Mouse (Mus musculus) limb, embryonic 10.5 days (tissue): ENCODE measurements around the gene Ino80d. TPM values are rescaled to one million over a fixed set of nuclear protein-coding genes. Genes with fewer than 3 reads are reported as not detected.

Experiments
- DNase-seq: peaks from one replicate; pipeline ENCODE4 v3.0.0-alpha.2; 2017; ENCODE audit warnings: low spot score
- H3K27ac ChIP-seq: fragments of 300-500 bp; sonication (generic); 2 replicates; pipeline ENCODE4 v1.5.1; 2016; ENCODE audit warnings: mild to moderate bottlenecking
- H3K27me3 ChIP-seq: fragments of 300-500 bp; sonication (generic); 2 replicates; pipeline ENCODE4 v1.6.1; 2016; ENCODE audit warnings: low read depth, mild to moderate bottlenecking; ENCODE audit not compliant: poor library complexity, severe bottlenecking
- H3K36me3 ChIP-seq: fragments of 300-500 bp; sonication (generic); 2 replicates; pipeline ENCODE4 v1.6.1; 2016; ENCODE audit warnings: mild to moderate bottlenecking, moderate library complexity
- H3K4me1 ChIP-seq: fragments of 300-500 bp; sonication (generic); 2 replicates; pipeline ENCODE4 v1.6.1; 2016
- H3K4me3 ChIP-seq: fragments of 300-500 bp; sonication (generic); 2 replicates; pipeline ENCODE4 v1.5.1; 2016; ENCODE audit warnings: mild to moderate bottlenecking, moderate library complexity
- H3K9me3 ChIP-seq: fragments of 300-500 bp; sonication (generic); replicated peaks from 2 replicates; pipeline ENCODE4 v1.6.1; 2016; ENCODE audit warnings: mild to moderate bottlenecking
- WGBS: fragments of 180-500 bp; shearing (Covaris S2); methylation state at CpG from one replicate; pipeline ENCODE4 v1.1.7; 2016; 5-methylcytosine and 5-hydroxymethylcytosine counted together
- polyA plus RNA-seq: library from polyadenylated mRNA; unstranded; fragments of >200 nt; fragmentation: Nextera tagmentation; extraction: Ambion mirVana; gene quantifications from 2 replicates; pipeline ENCODE4 v1.2.1, GENCODE M21; 2016

Gene Ino80d
- polyA plus RNA-seq, 1 experiment from 2014 or later: 11.2 TPM

DNA sequence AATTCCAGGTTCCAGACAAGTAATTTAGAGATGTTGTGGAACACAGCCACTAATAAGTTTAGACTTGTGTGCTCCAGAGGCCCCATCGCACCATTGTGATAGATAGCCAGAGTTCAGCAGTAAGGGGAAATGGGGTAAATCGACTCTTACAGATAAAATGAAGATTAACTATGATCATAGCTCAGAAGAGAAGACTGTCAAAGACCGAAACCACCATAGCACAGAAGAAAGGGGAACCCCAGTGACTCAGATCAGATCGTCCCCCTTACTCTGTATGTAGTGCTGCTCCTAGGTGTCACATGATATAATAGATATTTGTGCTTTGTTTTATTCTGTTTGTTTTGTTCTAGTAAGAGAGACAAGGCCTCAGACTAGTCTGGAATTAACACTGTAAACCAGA, 5.2 kb upstream of the Ino80d start:
- Histone ChIP-seq H3K4me1 (peaks cover 13% of the 10 kb centered on the region), H3K36me3 (peaks cover 67% of the 10 kb centered on the region), H3K27ac (no peak overlapping the region), H3K27me3 (no peaks in the 10 kb centered on the region), H3K9me3 (no peaks in the 10 kb centered on the region), H3K4me3 (no peak overlapping the region)
- 94% methylated on average over 4 of the region's 4 CpGs for WGBS
- no peak for DNase-seq

DNA sequence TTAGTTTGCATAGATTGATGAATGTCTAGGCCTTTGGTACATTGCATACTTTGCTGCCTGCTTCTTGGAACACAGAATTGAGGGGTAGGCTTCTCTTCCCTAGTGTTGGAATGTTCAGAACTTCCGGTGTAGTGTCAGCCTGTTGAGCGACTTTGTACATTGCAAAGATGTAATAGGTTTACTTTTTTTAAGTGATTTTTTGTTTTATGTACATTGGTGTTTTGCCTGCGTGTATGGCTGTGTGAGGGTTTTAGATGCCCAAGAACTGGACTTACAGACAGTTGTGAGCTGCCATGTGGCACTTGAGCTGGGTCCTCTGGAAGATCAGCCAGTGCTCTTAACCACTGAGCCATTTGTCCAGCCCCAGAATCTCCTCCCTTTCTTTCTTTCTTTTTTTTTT, 1.1 kb upstream of the Ino80d start:
- 70% methylated on average over 3 of the region's 3 CpGs for WGBS
- H3K4me3 ChIP-seq: peak overlapping the region; percentile 89

DNA sequence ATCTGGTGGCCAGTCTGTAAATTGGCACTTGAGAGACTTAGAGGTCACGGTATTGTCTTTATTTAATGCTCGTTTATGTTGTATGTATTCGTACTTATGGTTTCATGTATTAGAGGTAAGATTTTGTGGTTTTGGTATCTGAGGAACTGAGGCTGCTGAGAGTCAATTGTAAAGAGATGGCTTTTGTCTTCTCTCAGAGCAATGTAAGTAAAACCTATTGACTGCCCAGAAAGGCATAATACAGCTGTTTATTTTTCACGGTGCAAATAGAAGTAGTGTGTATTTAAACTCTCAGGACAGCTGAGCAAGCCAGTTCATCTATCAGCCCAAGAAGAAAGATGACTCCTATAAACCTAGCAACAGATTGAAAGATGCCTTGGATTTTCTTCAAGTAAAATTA, 629 bp upstream of the Ino80d start:
- Histone ChIP-seq H3K4me1 (peaks cover 32% of the 10 kb centered on the region), H3K27ac (peak overlapping the region; percentile 100), H3K36me3 (peaks cover 27% of the 10 kb centered on the region), H3K4me3 (peak overlapping the region; percentile 89), H3K9me3 (no peaks in the 10 kb centered on the region), H3K27me3 (no peaks in the 10 kb centered on the region)
- 55% methylated on average over 4 of the region's 4 CpGs for WGBS
- no peak for DNase-seq

More for the DNA sequence above, 1.1 kb upstream of the Ino80d start:
- peak overlapping the region; percentile 100; the same call in 1 of the 2 replicates for H3K27ac ChIP-seq
- no peaks in the 10 kb centered on the region for H3K9me3 ChIP-seq
- peaks cover 27% of the 10 kb centered on the region for H3K4me1 ChIP-seq
- H3K36me3 ChIP-seq: peaks cover 31% of the 10 kb centered on the region
- no peak for DNase-seq
- H3K27me3 ChIP-seq: no peaks in the 10 kb centered on the region

DNA sequence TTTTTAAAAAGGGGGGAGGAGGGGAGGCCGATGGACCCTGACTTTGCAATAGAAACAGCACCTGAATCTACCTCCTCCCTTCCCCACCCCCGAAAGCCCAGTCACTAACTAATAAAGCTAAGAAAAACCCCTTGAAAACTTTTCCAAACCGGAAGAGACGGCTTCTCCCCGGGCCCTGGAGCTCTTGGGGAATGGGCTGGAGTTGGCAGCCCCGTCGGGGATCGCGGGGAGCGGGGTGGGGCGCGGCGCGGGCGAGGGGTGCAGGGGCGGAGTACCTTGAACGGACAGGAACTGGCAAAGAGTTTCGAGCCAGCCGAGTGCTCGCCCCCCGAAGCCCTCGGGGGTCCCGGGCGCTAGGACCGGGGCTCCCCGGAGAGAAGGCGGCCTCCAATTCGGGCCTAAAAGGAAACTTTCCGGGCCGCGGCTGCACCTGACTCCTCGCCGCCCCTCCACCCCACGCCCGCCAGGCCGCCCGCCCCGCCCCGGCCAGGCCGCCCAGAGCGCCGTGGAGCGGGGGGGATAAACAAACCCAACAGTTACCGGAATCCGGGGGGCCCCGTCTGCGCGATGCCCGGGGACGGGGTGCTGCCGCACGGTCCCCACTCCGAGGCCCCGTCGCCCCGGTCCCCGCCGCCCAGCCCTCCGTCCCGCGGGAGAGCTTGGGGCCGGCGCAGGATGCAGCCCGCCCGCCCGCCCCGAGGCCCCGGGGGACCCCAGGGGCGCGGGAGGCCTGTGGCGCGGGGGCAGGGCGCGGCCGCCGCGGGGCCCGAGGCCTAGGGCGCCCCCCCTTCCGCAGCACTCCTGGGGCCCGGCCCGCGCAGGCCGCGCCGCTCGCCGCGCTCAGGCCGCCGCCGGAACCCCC, 962 bp downstream of the Ino80d start:
- H3K27me3 ChIP-seq: no peaks in the 10 kb centered on the region
- peak; percentile 70 for DNase-seq
- H3K27ac ChIP-seq: peak overlapping the region; percentile 100
- peaks cover 15% of the 10 kb centered on the region for H3K36me3 ChIP-seq
- WGBS: under 1% methylated on average over 48 of the region's 92 CpGs
- peaks cover 35% of the 10 kb centered on the region for H3K4me1 ChIP-seq
- H3K4me3 ChIP-seq: peak overlapping the region; percentile 89
- no peaks in the 10 kb centered on the region for H3K9me3 ChIP-seq

DNA sequence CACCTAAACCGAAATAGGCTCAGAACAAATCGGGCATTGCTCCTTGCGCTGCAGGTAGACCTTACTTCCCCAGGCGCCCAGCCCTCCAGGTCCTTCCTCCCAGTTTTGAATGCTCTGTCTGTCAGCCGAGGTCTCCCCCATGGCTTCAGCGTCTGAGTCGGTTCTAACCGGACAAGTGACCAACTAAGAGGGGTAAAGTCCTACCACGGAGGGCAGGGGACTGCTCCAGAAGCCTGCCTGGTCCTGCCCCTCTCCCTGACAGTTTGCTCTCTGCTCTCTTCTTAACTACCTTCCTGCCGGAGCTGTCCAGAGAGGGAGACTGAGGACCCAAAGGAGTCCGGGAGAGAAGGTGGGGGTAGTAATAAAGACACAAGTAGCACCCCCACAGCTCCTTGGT, 1.6 kb downstream of the Ino80d start:
- no peaks in the 10 kb centered on the region for H3K9me3 ChIP-seq
- peak; percentile 61 for DNase-seq
- peak overlapping the region; percentile 89 for H3K4me3 ChIP-seq
- no peaks in the 10 kb centered on the region for H3K27me3 ChIP-seq
- peaks cover 35% of the 10 kb centered on the region for H3K4me1 ChIP-seq
- H3K27ac ChIP-seq: peak overlapping the region; percentile 100
- WGBS: 6% methylated on average over 11 of the region's 11 CpGs
- peaks cover 9% of the 10 kb centered on the region; the same call in 1 of the 2 replicates for H3K36me3 ChIP-seq

DNA sequence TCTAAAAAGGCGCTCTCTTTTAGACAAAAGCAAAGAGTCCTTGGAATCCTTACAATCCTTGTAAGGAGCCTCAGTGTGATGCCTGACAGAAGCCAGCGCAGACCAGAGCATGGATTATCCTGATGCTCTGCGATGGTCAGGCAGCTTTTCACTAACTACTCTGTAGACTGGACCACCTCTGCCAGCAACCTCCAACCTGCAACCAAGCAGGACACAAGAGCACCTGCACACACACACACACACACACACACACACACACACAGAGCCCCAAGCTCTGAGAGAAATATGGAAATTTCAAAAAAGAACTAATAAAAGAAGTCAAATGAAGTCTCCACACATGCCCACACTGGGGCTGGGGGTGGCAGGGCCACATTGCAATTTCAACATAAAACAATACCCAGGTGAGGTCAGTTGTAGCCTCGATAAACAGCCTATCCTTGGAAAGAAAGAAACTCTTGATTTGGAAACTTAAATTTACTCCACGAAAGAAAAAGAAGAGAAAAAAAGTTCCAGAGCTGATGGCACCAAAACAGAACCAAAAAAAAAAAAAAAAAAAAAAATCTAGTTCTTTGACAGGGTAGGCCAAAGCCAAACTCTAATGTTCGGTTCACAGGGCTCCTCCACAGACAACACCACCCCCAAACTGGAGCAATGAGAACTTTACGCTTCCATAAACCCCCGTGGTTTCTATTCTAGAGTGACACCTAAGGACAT, 2.2 kb downstream of the Ino80d start:
- no peak for DNase-seq
- WGBS: 54% methylated on average over 8 of the region's 8 CpGs
- peak overlapping the region; percentile 100 for H3K27ac ChIP-seq
- H3K4me1 ChIP-seq: peaks cover 35% of the 10 kb centered on the region
- no peaks in the 10 kb centered on the region for H3K9me3 ChIP-seq
- peak overlapping the region; percentile 89 for H3K4me3 ChIP-seq
- H3K36me3 ChIP-seq: peaks cover 9% of the 10 kb centered on the region; the same call in 1 of the 2 replicates
- no peaks in the 10 kb centered on the region for H3K27me3 ChIP-seq

DNA sequence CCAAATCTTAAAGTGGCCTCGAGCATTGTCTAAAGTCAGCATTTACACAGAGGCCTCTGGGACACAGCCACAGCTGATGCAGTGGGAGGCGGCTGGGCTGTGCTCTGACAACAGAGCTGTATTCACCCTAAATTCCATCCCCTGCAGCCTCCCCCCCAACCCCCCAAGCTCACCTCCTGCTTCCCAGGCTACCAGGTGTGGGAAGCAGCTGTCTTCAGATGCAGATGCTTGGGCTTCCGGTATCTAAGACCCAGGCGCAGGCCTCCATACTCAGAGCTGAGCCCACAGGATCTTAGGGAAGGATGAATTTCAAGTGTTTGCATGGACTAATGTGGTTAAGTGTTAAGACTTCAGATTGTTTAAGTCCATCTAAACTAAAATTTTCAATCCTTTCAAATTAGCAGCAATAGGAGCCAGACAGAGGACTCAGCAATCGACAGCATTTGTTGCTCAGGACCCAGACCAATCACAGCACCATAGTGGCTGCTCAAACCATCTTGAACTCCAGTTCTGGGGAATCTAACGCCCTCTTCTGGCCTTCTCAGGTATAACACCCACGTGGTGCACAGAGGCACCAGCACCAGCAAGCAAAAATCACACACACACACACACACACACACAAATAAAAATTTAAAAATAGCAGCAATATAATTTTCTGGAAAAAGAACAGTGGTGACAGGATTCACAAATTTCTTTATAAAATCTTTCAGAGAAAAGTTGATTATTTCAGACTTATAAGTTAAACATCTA, 3.8 kb downstream of the Ino80d start:
- WGBS: 48% methylated on average over 7 of the region's 7 CpGs
- H3K27ac ChIP-seq: no peak overlapping the region

DNA sequence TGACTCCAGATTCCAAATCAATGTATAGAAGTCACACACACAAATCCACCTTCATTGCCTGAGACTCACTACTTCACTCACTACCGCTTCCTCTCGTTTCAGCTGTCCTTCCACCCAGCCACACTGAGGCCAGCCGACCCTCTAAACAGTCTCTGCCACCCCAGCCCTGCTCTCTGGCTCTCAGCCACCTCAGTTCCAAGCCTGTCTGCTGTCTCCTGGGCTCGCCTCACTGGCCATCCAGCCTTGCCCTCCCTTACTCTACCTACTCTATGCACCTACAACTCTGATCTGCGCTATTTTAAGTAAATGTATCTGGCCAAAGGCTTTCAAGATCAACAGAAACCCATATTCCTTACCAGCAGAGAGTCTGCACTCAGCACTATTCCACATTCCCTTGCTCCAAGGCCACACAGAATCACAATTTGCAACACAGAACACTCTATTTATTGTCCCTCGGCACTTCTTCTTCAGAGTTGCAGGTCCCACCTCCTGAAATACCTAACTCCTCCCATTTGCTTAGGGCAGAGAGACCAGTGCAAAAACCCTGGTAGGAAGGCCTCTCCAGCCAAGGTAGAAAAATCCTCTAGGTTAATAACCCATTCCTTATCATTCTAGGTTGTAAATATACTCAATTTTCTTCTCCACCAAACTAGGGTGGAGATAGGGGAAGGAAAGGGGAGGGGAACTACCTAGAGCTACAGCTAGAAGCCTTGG, 6.7 kb downstream of the Ino80d start:
- no peaks in the 10 kb centered on the region for H3K27me3 ChIP-seq
- H3K9me3 ChIP-seq: no peaks in the 10 kb centered on the region
- DNase-seq: no peak
- H3K36me3 ChIP-seq: peaks cover 39% of the 10 kb centered on the region
- H3K4me3 ChIP-seq: no peak overlapping the region
- H3K27ac ChIP-seq: no peak overlapping the region
- peaks cover 19% of the 10 kb centered on the region for H3K4me1 ChIP-seq
- WGBS: 79% methylated on average over 6 of the region's 6 CpGs

More for the DNA sequence above, 3.8 kb downstream of the Ino80d start:
- DNase-seq: peak; percentile 48
- Histone ChIP-seq H3K4me1 (peaks cover 27% of the 10 kb centered on the region), H3K27me3 (no peaks in the 10 kb centered on the region), H3K4me3 (no peak overlapping the region), H3K9me3 (no peaks in the 10 kb centered on the region), H3K36me3 (peaks cover 10% of the 10 kb centered on the region)

DNA sequence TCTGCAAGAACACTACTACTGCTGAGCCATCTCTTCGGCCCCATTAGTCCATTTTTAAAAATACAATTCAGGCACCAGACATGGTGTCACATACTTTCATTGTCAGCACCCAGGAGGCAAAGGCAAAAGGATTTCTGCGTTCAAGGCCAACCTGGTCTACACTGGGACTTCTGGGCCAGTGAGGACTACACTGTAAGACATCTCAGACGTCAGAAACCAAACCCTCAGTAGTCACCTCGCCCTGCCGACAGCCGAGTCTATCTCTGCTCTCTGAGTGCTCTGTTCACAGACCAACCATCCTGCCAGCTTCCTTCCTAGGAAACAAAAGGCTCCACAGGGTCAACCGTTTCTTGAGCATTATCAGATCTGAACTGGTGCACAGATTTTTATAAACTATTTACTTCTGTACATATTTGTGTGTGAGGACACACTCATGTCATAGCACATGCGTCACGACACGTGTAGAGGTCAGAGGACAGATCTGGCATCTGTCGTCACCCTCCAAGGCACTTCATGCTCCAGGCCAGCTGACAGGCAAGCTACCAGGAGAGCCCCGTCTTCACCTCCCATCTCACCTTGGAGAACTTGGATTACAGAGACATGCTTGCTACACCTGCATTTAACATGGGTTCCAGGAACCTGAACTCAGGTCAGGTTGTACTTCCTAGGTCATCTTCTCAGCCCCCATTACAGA, 11.6 kb downstream of the Ino80d start:
- no peak for DNase-seq
- no peaks in the 10 kb centered on the region for H3K27me3 ChIP-seq
- H3K9me3 ChIP-seq: no peaks in the 10 kb centered on the region
- no peak overlapping the region for H3K27ac ChIP-seq
- WGBS: 92% methylated on average over 12 of the region's 12 CpGs
- H3K36me3 ChIP-seq: peaks cover 81% of the 10 kb centered on the region
- no peak overlapping the region for H3K4me3 ChIP-seq
- H3K4me1 ChIP-seq: no peaks in the 10 kb centered on the region

DNA sequence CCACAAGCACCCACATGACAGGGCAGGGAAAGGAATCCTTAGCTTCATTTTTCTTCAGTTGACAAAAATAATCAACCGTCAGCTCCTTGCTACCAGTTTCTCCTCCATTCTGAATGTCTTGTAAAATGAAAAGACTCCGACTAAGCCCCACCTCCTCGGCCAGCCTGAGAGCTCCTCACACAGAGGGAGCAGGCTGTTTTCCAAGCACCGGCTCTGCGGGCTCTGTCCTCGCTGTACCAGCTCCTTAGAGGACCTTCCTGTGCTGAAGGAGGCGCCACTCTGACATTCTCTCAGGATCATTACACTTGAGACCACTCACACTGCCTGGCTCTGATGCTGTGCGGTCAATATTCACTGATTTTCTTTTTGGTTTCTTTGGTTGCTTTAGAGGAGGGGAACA, 14.3 kb downstream of the Ino80d start:
- Histone ChIP-seq H3K27me3 (no peaks in the 10 kb centered on the region), H3K27ac (no peak overlapping the region), H3K4me3 (no peak overlapping the region), H3K9me3 (no peaks in the 10 kb centered on the region), H3K4me1 (no peaks in the 10 kb centered on the region), H3K36me3 (peaks cover 93% of the 10 kb centered on the region)
- no peak for DNase-seq
- 91% methylated on average over 8 of the region's 8 CpGs for WGBS

DNA sequence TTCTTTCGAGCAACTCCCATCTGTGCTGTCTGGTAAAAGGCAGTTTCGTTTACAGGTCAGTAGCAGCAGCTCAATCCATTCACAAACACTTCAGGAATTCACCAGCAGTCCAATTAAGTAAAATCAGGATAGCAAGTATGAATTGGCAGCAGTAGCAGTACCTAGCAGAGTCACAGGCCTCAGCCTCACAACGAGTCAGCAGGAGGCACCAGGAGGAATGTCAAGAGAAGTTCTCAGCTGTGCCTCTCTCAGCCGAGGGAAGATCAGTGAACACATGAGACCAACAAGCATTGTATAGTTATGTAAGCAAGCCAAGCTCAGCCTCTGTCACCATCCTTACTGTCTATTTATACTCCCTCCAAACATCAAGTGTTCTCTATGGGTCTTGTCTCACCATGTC, 15.6 kb downstream of the Ino80d start:
- Histone ChIP-seq H3K4me3 (no peak overlapping the region), H3K4me1 (no peaks in the 10 kb centered on the region), H3K9me3 (no peaks in the 10 kb centered on the region), H3K27me3 (no peaks in the 10 kb centered on the region), H3K27ac (no peak overlapping the region), H3K36me3 (peaks cover 92% of the 10 kb centered on the region)
- DNase-seq: no peak
- 84% methylated on average over 4 of the region's 4 CpGs for WGBS

DNA sequence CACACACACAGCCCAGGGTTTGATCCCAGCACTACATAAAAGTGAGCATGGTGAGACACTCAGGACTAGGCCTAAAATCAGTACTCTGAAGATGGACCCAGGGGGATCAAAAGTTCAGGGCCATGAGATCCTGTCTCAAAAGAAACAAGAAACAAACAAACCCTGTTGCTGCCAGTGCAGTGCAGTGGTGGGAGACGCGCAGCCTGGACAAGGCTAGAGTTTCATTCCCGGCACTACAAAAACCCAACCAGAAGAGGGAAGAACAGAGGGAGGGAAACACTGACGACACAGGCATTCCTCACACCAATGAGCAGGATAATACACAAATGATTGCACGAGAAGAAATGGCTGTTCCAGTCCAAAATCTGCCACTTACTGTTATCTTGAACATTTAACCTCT, 18.4 kb downstream of the Ino80d start:
- peaks cover 93% of the 10 kb centered on the region for H3K36me3 ChIP-seq
- no peak overlapping the region for H3K4me3 ChIP-seq
- no peaks in the 10 kb centered on the region for H3K27me3 ChIP-seq
- no peaks in the 10 kb centered on the region for H3K9me3 ChIP-seq
- DNase-seq: no peak
- H3K27ac ChIP-seq: no peak overlapping the region
- H3K4me1 ChIP-seq: no peaks in the 10 kb centered on the region
- 91% methylated on average over 5 of the region's 5 CpGs for WGBS
